Mouse (Mus musculus) midbrain, embryonic 11.5 days (tissue): ENCODE measurements around the gene Mia2. TPM values are rescaled to one million over a fixed set of nuclear protein-coding genes. Genes with fewer than 3 reads are reported as not detected.

ENCODE experiments used
- ATAC-seq: fragments of 200-750 bp; cut with Nextera tagmentation; 2 replicates; pipeline ENCODE4 v1.8.0; 2017; ENCODE audit warnings: moderate TSS enrichment, moderate library complexity; ENCODE audit not compliant: low FRiP score
- DNase-seq: peaks from one replicate; pipeline ENCODE4 v3.0.0; 2015; ENCODE audit warnings: low spot score; ENCODE audit errors: missing footprints
- H3K27ac ChIP-seq: fragments of 300-500 bp; sonication (generic); 2 replicates; pipeline ENCODE4 v1.5.1; 2014; ENCODE audit warnings: low read depth, low read length
- H3K27me3 ChIP-seq: fragments of 300-500 bp; sonication (generic); 2 replicates; pipeline ENCODE4 v1.6.1; 2014; ENCODE audit warnings: mild to moderate bottlenecking, low read length, moderate library complexity, mixed read lengths; ENCODE audit not compliant: control insufficient read depth, insufficient read depth
- H3K36me3 ChIP-seq: fragments of 300-500 bp; sonication (generic); 2 replicates; pipeline ENCODE4 v1.6.1; 2014; ENCODE audit warnings: mild to moderate bottlenecking, low read length, moderate library complexity, mixed read lengths; ENCODE audit not compliant: control insufficient read depth, insufficient read depth
- H3K4me1 ChIP-seq: fragments of 300-500 bp; sonication (generic); 2 replicates; pipeline ENCODE4 v1.6.1; 2014; ENCODE audit warnings: low read length; ENCODE audit not compliant: control insufficient read depth, insufficient read depth
- H3K4me2 ChIP-seq: fragments of 300-500 bp; sonication (generic); 2 replicates; pipeline ENCODE4 v1.6.1; 2014; ENCODE audit warnings: mild to moderate bottlenecking, moderate library complexity
- H3K4me3 ChIP-seq: fragments of 300-500 bp; sonication (generic); 2 replicates; pipeline ENCODE4 v1.5.1; 2014; ENCODE audit warnings: low read depth, low read length
- H3K9ac ChIP-seq: fragments of 300-500 bp; sonication (generic); 2 replicates; pipeline ENCODE4 v1.6.1; 2014; ENCODE audit warnings: low read length
- H3K9me3 ChIP-seq: fragments of 300-500 bp; sonication (generic); 2 replicates; pipeline ENCODE4 v1.6.1; 2016; ENCODE audit warnings: low read length; ENCODE audit not compliant: control insufficient read depth
- WGBS: fragments of 180-500 bp; shearing (Covaris S2); extraction: QIAGEN DNeasy Blood & Tissue Kit; methylation state at CpG from one replicate; pipeline ENCODE4 v1.1.7; 2014; 5-methylcytosine and 5-hydroxymethylcytosine counted together
- polyA plus RNA-seq: library from polyadenylated mRNA; unstranded; fragments of >200 nt; fragmentation: Nextera tagmentation; extraction: Ambion mirVana; gene quantifications from 2 replicates; pipeline ENCODE4 v1.2.1, GENCODE M21; 2014

Gene Mia2
- polyA plus RNA-seq, 1 experiment from 2014 or later, result 55.4 TPM

DNA sequence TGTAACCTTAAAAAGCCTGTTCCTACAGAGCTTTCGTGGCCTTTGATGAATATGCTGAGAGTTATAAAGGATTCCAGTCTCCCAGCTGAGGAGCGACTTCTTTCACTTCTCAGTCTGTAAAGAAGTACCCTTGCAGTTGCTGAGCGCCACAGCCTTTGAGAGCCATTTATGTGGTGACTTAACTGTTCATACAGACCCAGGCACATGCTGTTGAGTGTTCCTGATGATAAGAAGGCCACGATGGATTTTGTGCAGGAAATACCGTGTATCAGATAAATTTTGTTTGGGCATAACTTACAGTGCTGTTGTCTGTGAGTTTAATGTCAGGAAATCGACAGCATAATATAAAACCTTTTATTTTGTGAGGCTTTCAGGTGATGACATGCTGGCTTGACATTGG is 68.9 kb downstream of the Mia2 start:
- H3K9me3 ChIP-seq, result no peaks in the 10 kb centered on the region
- no peaks in the 10 kb centered on the region for H3K27me3 ChIP-seq
- no peak overlapping the region for H3K4me3 ChIP-seq
- H3K4me1 ChIP-seq, result no peaks in the 10 kb centered on the region
- no peak overlapping the region for H3K9ac ChIP-seq
- H3K27ac ChIP-seq, result no peak overlapping the region
- WGBS, result 95% methylated on average over 6 of the region's 6 CpGs
- no peak overlapping the region for H3K4me2 ChIP-seq
- DNase-seq, result no peak
- peaks cover 5% of the 10 kb centered on the region; the same call in 1 of the 2 replicates for H3K36me3 ChIP-seq
- no peak for ATAC-seq

DNA sequence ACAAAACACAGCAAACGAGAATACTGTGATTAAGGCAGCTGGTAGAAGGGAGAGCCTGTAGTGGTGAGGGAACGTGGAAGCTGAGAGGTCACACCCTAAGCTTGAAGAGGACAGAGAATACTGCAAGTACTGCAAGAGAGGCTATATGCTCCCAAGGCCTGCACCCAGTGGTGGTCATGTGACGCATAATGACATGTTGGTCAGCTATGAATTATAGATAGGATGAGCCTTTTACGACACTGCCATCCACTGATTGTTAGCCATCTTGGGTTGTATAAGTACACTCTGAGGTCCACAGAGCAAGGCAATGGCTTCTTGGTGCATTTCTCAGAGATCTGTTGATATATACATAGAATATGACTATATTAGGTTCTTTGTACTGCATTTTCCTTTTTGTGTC is 71.0 kb downstream of the Mia2 start:
- no peak overlapping the region for H3K4me3 ChIP-seq
- H3K36me3 ChIP-seq, result peaks cover 7% of the 10 kb centered on the region; the same call in 1 of the 2 replicates
- no peaks in the 10 kb centered on the region for H3K27me3 ChIP-seq
- H3K9ac ChIP-seq, result no peak overlapping the region
- 91% methylated on average over 4 of the region's 4 CpGs for WGBS
- no peak overlapping the region for H3K4me2 ChIP-seq
- H3K9me3 ChIP-seq, result no peaks in the 10 kb centered on the region
- ATAC-seq, result no peak
- DNase-seq, result no peak
- no peaks in the 10 kb centered on the region for H3K4me1 ChIP-seq
- no peak overlapping the region for H3K27ac ChIP-seq

DNA sequence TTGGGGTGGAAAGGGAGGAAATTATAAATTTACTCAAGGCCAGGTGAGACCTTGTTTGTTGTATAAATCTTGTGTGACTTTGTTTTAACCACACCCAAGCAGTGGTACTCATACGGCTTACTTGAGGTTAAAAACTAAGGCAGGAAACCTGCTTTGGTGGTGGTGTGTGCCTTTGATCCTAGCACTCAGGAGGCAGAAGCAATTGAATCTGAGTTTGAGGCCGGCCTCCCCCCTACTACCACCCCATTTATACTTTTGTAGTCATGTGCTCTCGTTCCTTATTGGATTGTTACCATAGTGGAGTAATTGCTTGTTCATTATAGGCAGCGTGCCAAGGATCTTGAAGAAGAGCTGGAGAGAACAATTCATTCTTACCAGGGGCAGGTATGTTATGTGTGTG is 74.3 kb downstream of the Mia2 start:
- H3K36me3 ChIP-seq, result peaks cover 7% of the 10 kb centered on the region; the same call in 1 of the 2 replicates
- no peaks in the 10 kb centered on the region for H3K27me3 ChIP-seq
- H3K4me2 ChIP-seq, result no peak overlapping the region
- H3K9ac ChIP-seq, result no peak overlapping the region
- no peaks in the 10 kb centered on the region for H3K9me3 ChIP-seq
- H3K4me3 ChIP-seq, result no peak overlapping the region
- WGBS, result 94% methylated on average over 4 of the region's 4 CpGs
- no peak for DNase-seq
- H3K4me1 ChIP-seq, result no peaks in the 10 kb centered on the region
- H3K27ac ChIP-seq, result no peak overlapping the region
- ATAC-seq, result no peak

DNA sequence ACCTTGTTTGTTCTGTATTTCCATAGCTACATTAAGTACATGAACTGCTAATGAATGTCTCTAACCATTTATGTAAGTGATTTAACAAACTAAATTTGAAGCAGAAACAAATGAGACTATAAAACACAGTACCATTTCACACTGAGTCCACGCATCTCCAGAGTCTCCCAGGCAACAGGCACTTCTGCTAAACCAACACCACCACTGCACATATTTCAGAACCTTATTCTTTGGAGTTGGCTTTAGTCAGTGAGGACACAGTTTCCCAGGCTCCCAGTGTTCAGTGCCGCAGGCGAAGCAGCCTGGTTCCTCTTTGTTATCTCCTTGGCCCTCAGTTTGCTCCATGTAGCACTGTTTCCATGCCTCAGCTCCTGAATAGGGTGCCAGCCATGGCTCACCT is 82.2 kb downstream of the Mia2 start:
- Histone ChIP-seq H3K4me3 (no peak overlapping the region), H3K4me1 (no peaks in the 10 kb centered on the region), H3K9ac (no peak overlapping the region), H3K9me3 (no peaks in the 10 kb centered on the region), H3K27ac (no peak overlapping the region), H3K4me2 (no peak overlapping the region), H3K27me3 (no peaks in the 10 kb centered on the region), H3K36me3 (peaks cover 16% of the 10 kb centered on the region)
- WGBS, result 90% methylated on average over 3 of the region's 3 CpGs
- DNase-seq, result no peak
- no peak for ATAC-seq

DNA sequence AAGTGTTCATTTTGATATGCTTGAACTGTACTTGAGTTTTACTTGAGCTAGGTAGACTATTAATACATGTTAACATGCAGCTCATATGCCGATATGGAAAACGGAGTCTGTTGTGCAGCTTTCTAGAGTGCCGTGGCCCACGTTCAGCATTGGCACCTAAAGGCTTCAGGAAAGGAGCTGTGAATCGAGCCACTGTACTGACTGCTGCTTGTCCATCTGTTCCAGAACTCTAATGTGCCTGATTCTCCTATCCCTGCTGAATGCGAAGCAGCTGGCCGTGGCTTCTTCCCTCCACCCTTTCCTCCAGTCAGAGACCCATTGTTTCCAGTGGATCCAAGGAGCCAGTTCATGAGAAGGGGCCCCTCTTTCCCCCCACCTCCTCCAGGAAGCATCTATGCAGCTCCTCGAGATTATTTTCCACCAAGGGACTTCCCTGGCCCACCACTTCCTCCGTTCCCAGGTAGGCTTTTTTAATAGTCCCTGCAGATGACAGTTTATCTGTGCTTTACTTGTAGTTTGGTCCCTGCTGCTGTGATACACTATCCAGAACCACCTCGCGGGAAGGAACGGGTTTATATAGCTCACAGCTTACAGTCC is 92.6 kb downstream of the Mia2 start:
- no peak overlapping the region for H3K4me2 ChIP-seq
- H3K9ac ChIP-seq, result no peak overlapping the region
- H3K4me3 ChIP-seq, result no peak overlapping the region
- no peaks in the 10 kb centered on the region for H3K4me1 ChIP-seq
- 92% methylated on average over 12 of the region's 12 CpGs for WGBS
- no peaks in the 10 kb centered on the region; the same call in 1 of the 2 replicates for H3K36me3 ChIP-seq
- H3K9me3 ChIP-seq, result no peaks in the 10 kb centered on the region
- peak; percentile 62 for DNase-seq
- ATAC-seq, result no peak
- H3K27ac ChIP-seq, result no peak overlapping the region
- H3K27me3 ChIP-seq, result no peaks in the 10 kb centered on the region

DNA sequence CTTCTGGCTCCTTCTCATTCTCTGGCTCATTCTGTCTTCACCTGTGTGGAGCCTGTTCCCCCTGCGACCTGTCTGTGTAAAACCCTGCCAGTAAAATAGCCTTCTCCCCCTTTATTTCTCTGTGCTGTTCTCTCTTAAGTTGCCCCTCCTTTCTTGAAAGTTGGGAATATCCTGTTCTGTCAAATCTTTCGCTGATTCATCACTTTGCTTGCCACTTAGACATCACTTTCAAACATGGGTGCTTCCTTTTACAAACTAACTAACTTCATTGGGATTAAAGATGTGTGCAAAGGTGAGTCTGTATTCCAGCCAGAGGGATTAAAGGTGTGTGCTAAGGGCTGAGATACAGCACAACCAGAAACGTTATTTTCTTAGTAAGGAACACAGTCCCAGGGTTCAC is 98.0 kb downstream of the Mia2 start:
- Histone ChIP-seq H3K4me2 (no peak overlapping the region), H3K4me3 (no peak overlapping the region), H3K36me3 (no peaks in the 10 kb centered on the region), H3K4me1 (no peaks in the 10 kb centered on the region), H3K27me3 (no peaks in the 10 kb centered on the region), H3K9ac (no peak overlapping the region), H3K27ac (no peak overlapping the region), H3K9me3 (no peaks in the 10 kb centered on the region)
- 85% methylated on average over 3 of the region's 3 CpGs for WGBS
- ATAC-seq (no peak), DNase-seq (no peak)

DNA sequence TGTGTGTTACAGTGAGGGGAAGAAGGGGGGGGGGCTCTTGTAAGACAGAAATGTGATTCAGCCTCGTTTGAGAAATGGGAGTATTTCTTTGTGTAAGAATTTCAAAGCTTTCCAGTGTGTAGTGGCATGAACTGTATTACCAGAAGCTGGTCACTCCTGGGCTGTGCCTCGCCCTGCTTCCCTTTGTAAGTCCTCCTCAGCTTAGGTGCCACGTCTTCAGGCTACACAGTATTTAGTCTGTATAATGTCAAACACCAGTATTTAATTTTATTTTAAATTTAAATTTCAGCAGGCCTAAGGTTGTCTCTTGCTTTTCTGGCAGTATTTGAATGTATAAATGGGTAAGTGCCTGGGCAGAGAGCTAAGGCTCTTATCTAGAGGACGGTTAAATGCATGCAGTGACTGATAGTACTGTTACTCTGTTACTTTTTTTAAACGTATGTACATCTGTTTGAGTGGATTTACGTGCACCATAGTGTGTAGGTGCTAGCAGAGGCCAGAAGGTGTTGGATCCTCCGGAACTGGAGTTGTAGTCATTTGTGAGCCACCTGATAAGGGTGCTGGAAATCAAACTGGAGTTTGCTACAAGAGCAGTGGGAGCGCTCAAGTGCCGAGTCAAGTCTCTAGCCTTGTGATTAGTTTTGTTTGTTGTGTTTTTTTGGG is 98.9 kb downstream of the Mia2 start:
- H3K4me2 ChIP-seq, result no peak overlapping the region
- H3K4me3 ChIP-seq, result no peak overlapping the region
- peak; percentile 70 for DNase-seq
- no peak overlapping the region for H3K27ac ChIP-seq
- 90% methylated on average over 9 of the region's 9 CpGs for WGBS
- no peaks in the 10 kb centered on the region for H3K9me3 ChIP-seq
- peaks cover 3% of the 10 kb centered on the region; the same call in 1 of the 2 replicates for H3K36me3 ChIP-seq
- H3K4me1 ChIP-seq, result no peaks in the 10 kb centered on the region
- H3K9ac ChIP-seq, result no peak overlapping the region
- H3K27me3 ChIP-seq, result no peaks in the 10 kb centered on the region
- no peak for ATAC-seq

DNA sequence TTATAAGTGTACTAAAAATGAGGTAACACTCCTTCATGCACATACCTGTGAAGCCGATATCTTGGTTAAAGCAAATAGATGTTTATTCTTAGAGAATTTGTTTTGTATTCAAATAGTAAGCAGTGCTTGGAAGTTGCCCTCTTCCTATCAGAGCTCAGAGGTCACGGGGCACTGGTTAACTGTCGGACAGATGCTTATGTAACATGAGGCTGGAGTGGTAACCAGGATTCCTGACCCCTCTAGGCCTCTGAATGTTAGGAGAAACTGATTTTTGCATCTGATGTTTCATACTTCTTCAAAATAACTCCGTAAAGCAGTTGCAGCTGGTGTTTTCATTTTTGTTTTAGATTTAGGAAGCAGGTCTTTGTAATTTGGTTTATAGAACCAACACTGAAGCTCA is 99.5 kb downstream of the Mia2 start:
- ATAC-seq (no peak), DNase-seq (no peak)
- Histone ChIP-seq H3K4me1 (no peaks in the 10 kb centered on the region), H3K4me3 (no peak overlapping the region), H3K27me3 (no peaks in the 10 kb centered on the region), H3K36me3 (peaks cover 4% of the 10 kb centered on the region; the same call in 1 of the 2 replicates), H3K9ac (no peak overlapping the region), H3K27ac (no peak overlapping the region), H3K9me3 (no peaks in the 10 kb centered on the region), H3K4me2 (no peak overlapping the region)
- WGBS, result 84% methylated on average over 4 of the region's 4 CpGs

DNA sequence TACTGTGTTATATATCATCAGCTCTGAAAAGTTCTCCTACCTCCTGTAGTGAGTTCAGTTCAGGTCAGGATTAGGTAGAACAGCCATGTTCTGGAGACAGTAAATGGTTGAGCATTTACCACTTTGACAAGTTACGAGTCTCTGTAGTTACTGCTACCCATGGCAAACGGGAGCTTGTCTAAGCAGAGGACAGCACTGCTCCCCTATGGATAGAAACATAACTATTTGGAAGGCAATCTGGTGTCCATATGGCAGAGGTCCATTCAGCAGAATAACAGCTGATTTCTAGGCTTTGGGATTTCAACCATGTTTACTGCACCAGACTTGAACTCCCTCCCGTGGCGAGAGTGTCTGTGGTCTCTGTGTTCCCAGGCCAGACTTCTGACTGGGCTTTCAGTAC is 100.3 kb downstream of the Mia2 start:
- no peak overlapping the region for H3K4me2 ChIP-seq
- whole genome bisulfite sequencing, result 92% methylated on average over 4 of the region's 4 CpGs
- DNase-seq, result peak; percentile 66
- H3K4me3 ChIP-seq, result no peak overlapping the region
- no peak overlapping the region for H3K27ac ChIP-seq
- H3K27me3 ChIP-seq, result no peaks in the 10 kb centered on the region
- H3K4me1 ChIP-seq, result no peaks in the 10 kb centered on the region
- H3K9ac ChIP-seq, result no peak overlapping the region
- no peak for ATAC-seq
- peaks cover 4% of the 10 kb centered on the region; the same call in 1 of the 2 replicates for H3K36me3 ChIP-seq
- no peaks in the 10 kb centered on the region for H3K9me3 ChIP-seq
